Mouse (Mus musculus) embryonic stem cell, embryonic (primary cell): ENCODE data around the gene S100pbp.

Experiments
- CTCF ChIA-PET, 4 experiments: fragments of 300-600 bp in 2 of 4; fragments of 350-600 bp in 2 of 4; sonication (Branson Sonifier 250); formaldehyde crosslinking; loops; one replicate each; lab custom pipeline; 2022; ENCODE audit warnings: inconsistent platforms in 2 of 4; lab: Charles Lee
- POLR2A ChIA-PET, 4 experiments: fragments of 300-600 bp in 2 of 4; fragments of 350-600 bp in 2 of 4; sonication (Branson Sonifier 250); formaldehyde crosslinking; loops; one replicate each; lab custom pipeline; 2022; ENCODE audit warnings: antibody characterized with exemption in 4 of 4, inconsistent platforms in 1 of 4; lab: Charles Lee

S100pbp gene

GRCm38 (mm10) chr4:129194280-129194679 is 4.8 kb upstream of the S100pbp start:
- POLR2A ChIA-PET: interaction anchor here in 2 of 4 experiments (0.6 to 3.0 kb wide), 23 partner anchors 8 to 447 kb away, joined by 3 to 13 read pairs (median 5); partner anchors contain the start of genes Bsdc1 (in 1 of the 2), Rnf19b (in 1 of the 2) and Txlna (in 1 of the 2)
- CTCF ChIA-PET: interaction anchor here in 1 of 4 experiments (0.7 kb wide), 1 partner anchor 8 kb away, joined by 3 read pairs; no protein-coding TSS in a partner anchor

- CTCF ChIA-PET: no interaction called here
- POLR2A ChIA-PET: interaction anchor here in 3 of 4 experiments (0.7 to 3.2 kb wide), 10 partner anchors 10 to 354 kb away, joined by 3 to 30 read pairs (median 14); no protein-coding TSS in a partner anchor
These were observed 2.2 kb upstream of the S100pbp start for GRCm38 (mm10) chr4:129191691-129192090.

GRCm38 (mm10) chr4:129190538-129190937 is 1.0 kb upstream of the S100pbp start:
- ChIA-PET CTCF (interaction anchor here in 2 of 4 experiments (0.6 kb wide), 2 partner anchors 8 to 305 kb away, joined by 3 to 5 read pairs; no protein-coding TSS in a partner anchor), POLR2A (interaction anchor here in 3 of 4 experiments (0.6 to 3.2 kb wide), 62 partner anchors 8 to 410 kb away, joined by 3 to 38 read pairs (median 6); partner anchors contain the start of genes C77080 (in 3 of the 3), Bsdc1 (in 1 of the 3), Fndc5 (in 1 of the 3) and Marcksl1 (in 1 of the 3))

- POLR2A ChIA-PET: interaction anchor here (0.5 to 3.2 kb wide), 121 partner anchors 9 to 1875 kb away, joined by 3 to 38 read pairs (median 4); partner anchors contain the start of genes C77080 (in 3 of the 4), Bsdc1 (in 2 of the 4), Azin2 (in 1 of the 4) and Ccdc28b (in 1 of the 4)
- CTCF ChIA-PET: interaction anchor here (0.6 to 1.2 kb wide), 17 partner anchors 9 to 264 kb away, joined by 3 to 7 read pairs (median 3); no protein-coding TSS in a partner anchor
These were observed 555 bp downstream of the S100pbp start for GRCm38 (mm10) chr4:129188803-129189541.

- POLR2A ChIA-PET: no interaction called here
- CTCF ChIA-PET: no interaction called here
These were observed 1.4 kb downstream of the S100pbp start for GRCm38 (mm10) chr4:129188041-129188659.

- ChIA-PET POLR2A (interaction anchor here in 2 of 4 experiments (0.6 to 2.3 kb wide), 6 partner anchors 10 to 424 kb away, joined by 3 to 9 read pairs (median 4); partner anchors contain the start of genes A3galt2 (in 1 of the 2), S100pbp (in 1 of the 2) and Yars (in 1 of the 2)), CTCF (interaction anchor here in 2 of 4 experiments (0.6 kb wide), 2 partner anchors 10 to 356 kb away, joined by 4 to 5 read pairs; partner anchors contain the start of genes S100pbp (in 1 of the 2) and Yars (in 1 of the 2))
These were observed 10.0 kb downstream of the S100pbp start for GRCm38 (mm10) chr4:129179560-129179959.

GRCm38 (mm10) chr4:129172529-129172928 is 17.0 kb downstream of the S100pbp start:
- CTCF ChIA-PET: interaction anchor here in 3 of 4 experiments (0.5 to 1.9 kb wide), 11 partner anchors 11 to 490 kb away, joined by 3 to 10 read pairs (median 3); no protein-coding TSS in a partner anchor
- POLR2A ChIA-PET: interaction anchor here in 2 of 4 experiments (0.7 to 1.6 kb wide), 12 partner anchors 10 to 143 kb away, joined by 3 to 8 read pairs (median 4); partner anchors contain the start of genes S100pbp (in 2 of the 2), Yars (in 2 of the 2) and Rnf19b (in 1 of the 2)

- CTCF ChIA-PET: interaction anchor here (0.5 to 2.9 kb wide), 8 partner anchors 11 to 204 kb away, joined by 3 to 11 read pairs (median 3); no protein-coding TSS in a partner anchor
- POLR2A ChIA-PET: interaction anchor here (0.5 to 3.4 kb wide), 28 partner anchors 8 to 371 kb away, joined by 3 to 16 read pairs (median 4); partner anchors contain the start of genes Rnf19b (in 3 of the 4), S100pbp (in 2 of the 4), Yars (in 2 of the 4) and Bsdc1 (in 1 of the 4)
These were observed 27.8 kb downstream of the S100pbp start for GRCm38 (mm10) chr4:129161581-129162255.

GRCm38 (mm10) chr4:129161076-129161475 is 28.5 kb downstream of the S100pbp start:
- CTCF ChIA-PET: interaction anchor here in 3 of 4 experiments (0.6 to 2.9 kb wide), 5 partner anchors 11 to 151 kb away, joined by 3 to 11 read pairs (median 3); no protein-coding TSS in a partner anchor
- POLR2A ChIA-PET: interaction anchor here in 3 of 4 experiments (0.6 to 3.4 kb wide), 18 partner anchors 8 to 370 kb away, joined by 3 to 16 read pairs (median 4); partner anchors contain the start of genes S100pbp (in 2 of the 3), Yars (in 2 of the 3), C77080 (in 1 of the 3) and Rnf19b (in 1 of the 3)

GRCm38 (mm10) chr4:129158549-129158948 is 31.0 kb downstream of the S100pbp start:
- ChIA-PET POLR2A (interaction anchor here in 1 of 4 experiments (0.6 to 2.3 kb wide), 2 partner anchors 32 to 37 kb away, joined by 4 to 5 read pairs; partner anchors contain the start of genes Hpca, S100pbp and Yars), CTCF (no interaction called here)

GRCm38 (mm10) chr4:129157541-129157940 is 32.0 kb downstream of the S100pbp start:
- POLR2A ChIA-PET: interaction anchor here in 1 of 4 experiments (0.6 to 2.3 kb wide), 2 partner anchors 23 to 33 kb away, joined by 3 to 5 read pairs; partner anchors contain the start of genes S100pbp and Yars

GRCm38 (mm10) chr4:129151276-129151811 is 38.2 kb downstream of the S100pbp start:
- CTCF ChIA-PET: no interaction called here
- POLR2A ChIA-PET: interaction anchor here in 1 of 4 experiments (0.9 to 1.2 kb wide), 2 partner anchors 94 to 479 kb away, joined by 3 read pairs; partner anchors contain the start of gene Rnf19b

More at GRCm38 (mm10) chr4:129157541-129157940, 32.0 kb downstream of the S100pbp start:
- CTCF ChIA-PET: no interaction called here

GRCm38 (mm10) chr4:129149321-129149720 is 40.2 kb downstream of the S100pbp start:
- POLR2A ChIA-PET: interaction anchor here in 2 of 4 experiments (0.9 to 1.5 kb wide), 2 partner anchors 9 to 12 kb away, joined by 3 read pairs; no protein-coding TSS in a partner anchor
- CTCF ChIA-PET: no interaction called here

GRCm38 (mm10) chr4:129147552-129148103 is 41.9 kb downstream of the S100pbp start:
- ChIA-PET CTCF (no interaction called here), POLR2A (interaction anchor here in 3 of 4 experiments (0.9 to 1.3 kb wide), 5 partner anchors 9 to 90 kb away, joined by 3 to 4 read pairs (median 3); partner anchors contain the start of gene Rnf19b (in 1 of the 3))

GRCm38 (mm10) chr4:129146392-129146791 is 43.1 kb downstream of the S100pbp start:
- POLR2A ChIA-PET: interaction anchor here in 2 of 4 experiments (0.6 to 0.8 kb wide), 2 partner anchors 19 to 65 kb away, joined by 3 to 4 read pairs; no protein-coding TSS in a partner anchor
- CTCF ChIA-PET: interaction anchor here in 3 of 4 experiments (0.6 to 2.1 kb wide), 5 partner anchors 12 to 666 kb away, joined by 3 to 7 read pairs (median 5); no protein-coding TSS in a partner anchor

GRCm38 (mm10) chr4:129145943-129146342 is 43.6 kb downstream of the S100pbp start:
- CTCF ChIA-PET: interaction anchor here in 3 of 4 experiments (0.6 to 2.1 kb wide), 5 partner anchors 11 to 667 kb away, joined by 3 to 7 read pairs (median 5); no protein-coding TSS in a partner anchor
- POLR2A ChIA-PET: interaction anchor here in 2 of 4 experiments (0.6 to 0.8 kb wide), 2 partner anchors 19 to 65 kb away, joined by 3 to 4 read pairs; no protein-coding TSS in a partner anchor
